Mouse (Mus musculus) ovary, postnatal 14 days (tissue): ENCODE data around the gene Mybph.

Experiments used
- DNase-seq: peaks from one replicate; pipeline ENCODE4 v3.0.0; 2022; ENCODE audit warnings: low spot score

The Mybph gene

GRCm38 (mm10) chr1:134211631-134212030 is 18.4 kb downstream of the Mybph start:
- no peak for DNase-seq

- no peak for DNase-seq
Measured at GRCm38 (mm10) chr1:134212351-134212750, 19.1 kb downstream of the Mybph start.

GRCm38 (mm10) chr1:134213405-134213804 is 20.2 kb downstream of the Mybph start:
- no peak for DNase-seq

GRCm38 (mm10) chr1:134215059-134215458 is 21.8 kb downstream of the Mybph start:
- DNase-seq, result no peak

- no peak for DNase-seq
Measured at GRCm38 (mm10) chr1:134215751-134216628, 22.7 kb downstream of the Mybph start.

- DNase-seq, result no peak
Measured at GRCm38 (mm10) chr1:134216629-134216971, 23.4 kb downstream of the Mybph start.

GRCm38 (mm10) chr1:134217028-134217481 is 23.8 kb downstream of the Mybph start:
- peak; percentile 56 for DNase-seq

GRCm38 (mm10) chr1:134217942-134218341 is 24.7 kb downstream of the Mybph start:
- DNase-seq, result no peak

- DNase-seq, result no peak
Measured at GRCm38 (mm10) chr1:134219608-134220007, 26.4 kb downstream of the Mybph start.

- DNase-seq, result no peak
Measured at GRCm38 (mm10) chr1:134221172-134221571, 27.9 kb downstream of the Mybph start.

- no peak for DNase-seq
Measured at GRCm38 (mm10) chr1:134222122-134223055, 29.1 kb downstream of the Mybph start.

- no peak for DNase-seq
Measured at GRCm38 (mm10) chr1:134224649-134225227, 31.5 kb downstream of the Mybph start.

- no peak for DNase-seq
Measured at GRCm38 (mm10) chr1:134225375-134225774, 32.1 kb downstream of the Mybph start.

GRCm38 (mm10) chr1:134226739-134227138 is 33.5 kb downstream of the Mybph start:
- DNase-seq, result no peak

- DNase-seq, result no peak
Measured at GRCm38 (mm10) chr1:134229806-134230575, 36.7 kb downstream of the Mybph start.

- DNase-seq, result no peak
Measured at GRCm38 (mm10) chr1:134230638-134231228, 37.5 kb downstream of the Mybph start.

GRCm38 (mm10) chr1:134231270-134231669 is 38.0 kb downstream of the Mybph start:
- no peak for DNase-seq

- no peak for DNase-seq
Measured at GRCm38 (mm10) chr1:134231681-134232080, 38.4 kb downstream of the Mybph start.

- DNase-seq, result no peak
Measured at GRCm38 (mm10) chr1:134232326-134232725, 39.1 kb downstream of the Mybph start.

GRCm38 (mm10) chr1:134232778-134233531 is 39.7 kb downstream of the Mybph start:
- no peak for DNase-seq
